Mouse (Mus musculus): ENCODE data around the gene Trpm3. TPM values are rescaled to one million over a fixed set of nuclear protein-coding genes. Genes with fewer than 3 reads are reported as not detected.

The Trpm3 gene
- polyA plus RNA-seq, 1 experiment from 2014 or later = 48.4 TPM

MicroRNAs encoded within 50 kb of the gene (microRNA counts, 519-probe panel; counts per million panel counts)
- microRNA mmu-miR-204 = 6,702 counts per million, percentile 90 among the panel's probes with 10 or more counts

Small RNA genes within 50 kb of the gene (microRNA-seq; reads per million reads assigned to microRNA genes)
- gene Mir204 = 2,318 reads per million, percentile 85 among the genes with 10 or more reads in this experiment
